Mouse (Mus musculus): ENCODE results near the gene Nap1l1. TPM values are rescaled to one million over a fixed set of nuclear protein-coding genes. Genes with fewer than 3 reads are reported as not detected.

The Nap1l1 gene
- total and polyA plus RNA-seq, 2 experiments from 2014 or later = 121 to 189 TPM

- H3K9me3 ChIP-seq (ENCODE audit: low read length) = no peaks in the 10 kb centered on the region
- H3K9ac ChIP-seq = no peak overlapping the region
- 41% methylated on average over 12 of the region's 12 CpGs for WGBS
- TF ChIP-seq CTCF (IDR thresholded peaks at IDR 0.05; ENCODE audit: low read depth) = no peak
- no peaks in the 10 kb centered on the region for H3K27me3 ChIP-seq (ENCODE audit: insufficient read depth, low read length)
- DNase-seq (no peak), ATAC-seq (no peak)
- no peak overlapping the region for H3K27ac ChIP-seq (ENCODE audit: low read depth, low read length)
- H3K4me2 ChIP-seq (ENCODE audit: low read depth) = no peak overlapping the region
- H3K36me3 ChIP-seq (ENCODE audit: insufficient read depth) = no peaks in the 10 kb centered on the region
- H3K4me3 ChIP-seq (ENCODE audit: low read depth, low read length) = no peak overlapping the region
- H3K4me1 ChIP-seq (ENCODE audit: insufficient read depth) = no peaks in the 10 kb centered on the region
Measured at GRCm38 (mm10) chr10:111523894-111524293, 50.9 kb downstream of the Nap1l1 start.

- ATAC-seq = no peak
- DNase-seq = no peak
- 68% methylated on average over 5 of the region's 5 CpGs for WGBS
Measured at GRCm38 (mm10) chr10:111527057-111527456, 54.0 kb downstream of the Nap1l1 start.

GRCm38 (mm10) chr10:111527613-111528012 is 54.6 kb downstream of the Nap1l1 start:
- Histone ChIP-seq H3K36me3 (ENCODE audit: insufficient read depth) (no peaks in the 10 kb centered on the region), H3K4me3 (ENCODE audit: low read depth, low read length) (no peak overlapping the region), H3K27me3 (ENCODE audit: insufficient read depth, low read length) (no peaks in the 10 kb centered on the region), H3K4me2 (ENCODE audit: low read depth) (no peak overlapping the region), H3K27ac (ENCODE audit: low read depth, low read length) (no peak overlapping the region), H3K4me1 (ENCODE audit: insufficient read depth) (no peaks in the 10 kb centered on the region), H3K9me3 (ENCODE audit: low read length) (no peaks in the 10 kb centered on the region), H3K9ac (no peak overlapping the region)
- WGBS = 93% methylated on average over 7 of the region's 7 CpGs
- DNase-seq (no peak), ATAC-seq (no peak)
- no peak for TF ChIP-seq CTCF (IDR thresholded peaks at IDR 0.05; ENCODE audit: low read depth)

More at GRCm38 (mm10) chr10:111527057-111527456, 54.0 kb downstream of the Nap1l1 start:
- H3K27me3 ChIP-seq (ENCODE audit: insufficient read depth, low read length) = no peaks in the 10 kb centered on the region
- H3K4me2 ChIP-seq (ENCODE audit: low read depth) = no peak overlapping the region
- H3K4me3 ChIP-seq (ENCODE audit: low read depth, low read length) = no peak overlapping the region
- H3K9ac ChIP-seq = no peak overlapping the region
- no peak for TF ChIP-seq CTCF (IDR thresholded peaks at IDR 0.05; ENCODE audit: low read depth)
- H3K27ac ChIP-seq (ENCODE audit: low read depth, low read length) = no peak overlapping the region
- no peaks in the 10 kb centered on the region for H3K4me1 ChIP-seq (ENCODE audit: insufficient read depth)
- no peaks in the 10 kb centered on the region for H3K36me3 ChIP-seq (ENCODE audit: insufficient read depth)
- H3K9me3 ChIP-seq (ENCODE audit: low read length) = no peaks in the 10 kb centered on the region

- no peak overlapping the region for H3K27ac ChIP-seq (ENCODE audit: low read depth, low read length)
- WGBS = 61% methylated on average over 4 of the region's 4 CpGs
- ATAC-seq (no peak), DNase-seq (no peak)
- no peaks in the 10 kb centered on the region for H3K4me1 ChIP-seq (ENCODE audit: insufficient read depth)
- no peak overlapping the region for H3K4me2 ChIP-seq (ENCODE audit: low read depth)
- H3K9ac ChIP-seq = no peak overlapping the region
- no peaks in the 10 kb centered on the region for H3K9me3 ChIP-seq (ENCODE audit: low read length)
- H3K36me3 ChIP-seq (ENCODE audit: insufficient read depth) = no peaks in the 10 kb centered on the region
- TF ChIP-seq CTCF (IDR thresholded peaks at IDR 0.05; ENCODE audit: low read depth) = no peak
- no peaks in the 10 kb centered on the region for H3K27me3 ChIP-seq (ENCODE audit: insufficient read depth, low read length)
- H3K4me3 ChIP-seq (ENCODE audit: low read depth, low read length) = no peak overlapping the region
Measured at GRCm38 (mm10) chr10:111528283-111528682, 55.3 kb downstream of the Nap1l1 start.

GRCm38 (mm10) chr10:111530398-111530797 is 57.4 kb downstream of the Nap1l1 start:
- Histone ChIP-seq H3K4me3 (ENCODE audit: low read depth, low read length) (no peak overlapping the region), H3K4me1 (ENCODE audit: insufficient read depth) (no peaks in the 10 kb centered on the region), H3K27me3 (ENCODE audit: insufficient read depth, low read length) (no peaks in the 10 kb centered on the region), H3K27ac (ENCODE audit: low read depth, low read length) (no peak overlapping the region), H3K9ac (no peak overlapping the region), H3K9me3 (ENCODE audit: low read length) (no peaks in the 10 kb centered on the region), H3K36me3 (ENCODE audit: insufficient read depth) (no peaks in the 10 kb centered on the region), H3K4me2 (ENCODE audit: low read depth) (no peak overlapping the region)
- no peak for TF ChIP-seq CTCF (IDR thresholded peaks at IDR 0.05; ENCODE audit: low read depth)
- no peak for ATAC-seq
- WGBS = 94% methylated on average over 7 of the region's 7 CpGs
- no peak for DNase-seq

GRCm38 (mm10) chr10:111534691-111535090 is 61.7 kb downstream of the Nap1l1 start:
- 88% methylated on average over 8 of the region's 8 CpGs for WGBS
- TF ChIP-seq CTCF (IDR thresholded peaks at IDR 0.05; ENCODE audit: low read depth) = no peak
- no peak for ATAC-seq

GRCm38 (mm10) chr10:111537410-111537809 is 64.4 kb downstream of the Nap1l1 start:
- no peaks in the 10 kb centered on the region for H3K4me1 ChIP-seq (ENCODE audit: insufficient read depth)
- no peak overlapping the region for H3K27ac ChIP-seq (ENCODE audit: low read depth, low read length)
- no peaks in the 10 kb centered on the region for H3K27me3 ChIP-seq (ENCODE audit: insufficient read depth, low read length)
- no peaks in the 10 kb centered on the region for H3K36me3 ChIP-seq (ENCODE audit: insufficient read depth)
- no peak overlapping the region for H3K9ac ChIP-seq
- peak overlapping the region; percentile 13; the same call in 1 of the 2 replicates for H3K4me2 ChIP-seq (ENCODE audit: low read depth)
- 89% methylated on average over 19 of the region's 19 CpGs for WGBS
- ATAC-seq = no peak
- H3K9me3 ChIP-seq (ENCODE audit: low read length) = no peaks in the 10 kb centered on the region
- H3K4me3 ChIP-seq (ENCODE audit: low read depth, low read length) = no peak overlapping the region
- DNase-seq = no peak
- no peak for TF ChIP-seq CTCF (IDR thresholded peaks at IDR 0.05; ENCODE audit: low read depth)

More at GRCm38 (mm10) chr10:111534691-111535090, 61.7 kb downstream of the Nap1l1 start:
- Histone ChIP-seq H3K27ac (ENCODE audit: low read depth, low read length) (no peak overlapping the region), H3K4me3 (ENCODE audit: low read depth, low read length) (no peak overlapping the region), H3K27me3 (ENCODE audit: insufficient read depth, low read length) (no peaks in the 10 kb centered on the region), H3K4me1 (ENCODE audit: insufficient read depth) (no peaks in the 10 kb centered on the region), H3K9ac (no peak overlapping the region), H3K9me3 (ENCODE audit: low read length) (no peaks in the 10 kb centered on the region), H3K36me3 (ENCODE audit: insufficient read depth) (no peaks in the 10 kb centered on the region), H3K4me2 (ENCODE audit: low read depth) (no peak overlapping the region)
- DNase-seq = no peak

Measured in forebrain, postnatal 0 days (tissue).